Mouse (Mus musculus) kidney, embryonic 15.5 days (tissue): ENCODE data around the gene Kri1. TPM values are rescaled to one million over a fixed set of nuclear protein-coding genes. Genes with fewer than 3 reads are reported as not detected.

ENCODE experiments used
- ATAC-seq: fragments of 200-750 bp; cut with Nextera tagmentation; replicated peaks from 2 replicates; pipeline ENCODE4 v1.8.0; 2017; ENCODE audit warnings: moderate TSS enrichment; ENCODE audit not compliant: low FRiP score
- H3K27ac ChIP-seq: fragments of 300-500 bp; sonication (generic); 2 replicates; pipeline ENCODE4 v1.5.1; 2015; ENCODE audit warnings: mild to moderate bottlenecking, inconsistent platforms
- H3K27me3 ChIP-seq: fragments of 300-500 bp; sonication (generic); 2 replicates; pipeline ENCODE4 v1.6.1; 2015; ENCODE audit warnings: inconsistent platforms
- H3K36me3 ChIP-seq: fragments of 300-500 bp; sonication (generic); 2 replicates; pipeline ENCODE4 v1.6.1; 2015; ENCODE audit warnings: inconsistent platforms
- H3K4me1 ChIP-seq: fragments of 300-500 bp; sonication (generic); 2 replicates; pipeline ENCODE4 v1.6.1; 2015; ENCODE audit warnings: inconsistent platforms
- H3K4me2 ChIP-seq: fragments of 300-500 bp; sonication (generic); 2 replicates; pipeline ENCODE4 v1.6.1; 2015; ENCODE audit warnings: moderate library complexity, mild to moderate bottlenecking, inconsistent platforms
- H3K4me3 ChIP-seq: fragments of 300-500 bp; sonication (generic); replicated peaks from 2 replicates; pipeline ENCODE4 v1.5.1; 2015; ENCODE audit warnings: mild to moderate bottlenecking, inconsistent platforms
- H3K9ac ChIP-seq: fragments of 300-500 bp; sonication (generic); 2 replicates; pipeline ENCODE4 v1.6.1; 2015; ENCODE audit warnings: mild to moderate bottlenecking, inconsistent platforms
- H3K9me3 ChIP-seq: fragments of 300-500 bp; sonication (generic); replicated peaks from 2 replicates; pipeline ENCODE4 v1.6.1; 2016; ENCODE audit warnings: inconsistent platforms
- WGBS: fragments of 180-500 bp; shearing (Covaris S2); methylation state at CpG from one replicate; pipeline ENCODE4 v1.1.7; 2015; ENCODE audit warnings: mixed read lengths; 5-methylcytosine and 5-hydroxymethylcytosine counted together
- polyA plus RNA-seq: library from polyadenylated mRNA; unstranded; fragments of >200 nt; fragmentation: Nextera tagmentation; extraction: Ambion mirVana; gene quantifications from 2 replicates; pipeline ENCODE4 v1.2.1, GENCODE M21; 2015

Kri1 gene
- polyA plus RNA-seq, 1 experiment from 2014 or later = 19.8 TPM

- no peak for ATAC-seq
- Histone ChIP-seq H3K27me3 (no peaks in the 10 kb centered on the region), H3K4me1 (peaks cover 37% of the 10 kb centered on the region), H3K9me3 (no peaks in the 10 kb centered on the region), H3K9ac (peak overlapping the region; percentile 29), H3K4me2 (peak overlapping the region; percentile 75), H3K36me3 (peaks cover 22% of the 10 kb centered on the region), H3K4me3 (peak overlapping the region; percentile 60), H3K27ac (peak overlapping the region; percentile 87)
- 69% methylated on average over 13 of the region's 13 CpGs for WGBS
Observed at GRCm38 (mm10) chr9:21288404-21289336, 901 bp upstream of the Kri1 start.

GRCm38 (mm10) chr9:21286753-21287152 is 1.0 kb downstream of the Kri1 start:
- no peak overlapping the region for H3K27ac ChIP-seq
- no peak for ATAC-seq
- peak overlapping the region; percentile 60 for H3K4me3 ChIP-seq
- H3K9ac ChIP-seq = peak overlapping the region; percentile 64
- H3K9me3 ChIP-seq = no peaks in the 10 kb centered on the region
- peaks cover 37% of the 10 kb centered on the region for H3K36me3 ChIP-seq
- H3K4me1 ChIP-seq = peaks cover 37% of the 10 kb centered on the region
- no peaks in the 10 kb centered on the region for H3K27me3 ChIP-seq
- peak overlapping the region; percentile 75 for H3K4me2 ChIP-seq
- 62% methylated on average over 3 of the region's 3 CpGs for WGBS

GRCm38 (mm10) chr9:21283994-21284393 is 3.8 kb downstream of the Kri1 start:
- no peak overlapping the region for H3K27ac ChIP-seq
- no peak overlapping the region for H3K4me3 ChIP-seq
- no peak overlapping the region for H3K4me2 ChIP-seq
- peaks cover 64% of the 10 kb centered on the region for H3K36me3 ChIP-seq
- H3K4me1 ChIP-seq = peaks cover 21% of the 10 kb centered on the region
- no peaks in the 10 kb centered on the region for H3K9me3 ChIP-seq
- H3K9ac ChIP-seq = no peak overlapping the region
- no peaks in the 10 kb centered on the region for H3K27me3 ChIP-seq
- ATAC-seq = no peak
- WGBS = 80% methylated on average over 3 of the region's 3 CpGs

- peaks cover 17% of the 10 kb centered on the region for H3K4me1 ChIP-seq
- H3K4me3 ChIP-seq = no peak overlapping the region
- 95% methylated on average over 5 of the region's 5 CpGs for WGBS
- H3K27me3 ChIP-seq = no peaks in the 10 kb centered on the region
- H3K27ac ChIP-seq = no peak overlapping the region
- no peak overlapping the region for H3K4me2 ChIP-seq
- ATAC-seq = no peak
- H3K9ac ChIP-seq = no peak overlapping the region
- H3K36me3 ChIP-seq = peaks cover 68% of the 10 kb centered on the region
- H3K9me3 ChIP-seq = no peaks in the 10 kb centered on the region
Observed at GRCm38 (mm10) chr9:21283591-21283990, 4.2 kb downstream of the Kri1 start.

GRCm38 (mm10) chr9:21277776-21278175 is 10.0 kb downstream of the Kri1 start:
- H3K27ac ChIP-seq = no peak overlapping the region
- H3K27me3 ChIP-seq = no peaks in the 10 kb centered on the region
- no peak overlapping the region for H3K9ac ChIP-seq
- no peaks in the 10 kb centered on the region for H3K9me3 ChIP-seq
- no peaks in the 10 kb centered on the region for H3K4me1 ChIP-seq
- H3K4me3 ChIP-seq = no peak overlapping the region
- 96% methylated on average over 5 of the region's 5 CpGs for WGBS
- ATAC-seq = no peak
- no peak overlapping the region for H3K4me2 ChIP-seq
- peaks cover 98% of the 10 kb centered on the region for H3K36me3 ChIP-seq

- Histone ChIP-seq H3K36me3 (peaks cover 98% of the 10 kb centered on the region), H3K9ac (no peak overlapping the region), H3K4me1 (no peaks in the 10 kb centered on the region), H3K4me3 (no peak overlapping the region), H3K9me3 (no peaks in the 10 kb centered on the region), H3K27ac (no peak overlapping the region), H3K4me2 (no peak overlapping the region), H3K27me3 (no peaks in the 10 kb centered on the region)
- WGBS = 88% methylated on average over 8 of the region's 8 CpGs
- ATAC-seq = no peak
Observed at GRCm38 (mm10) chr9:21276307-21276706, 11.5 kb downstream of the Kri1 start.

- ATAC-seq = no peak
- Histone ChIP-seq H3K27me3 (no peaks in the 10 kb centered on the region), H3K4me3 (no peak overlapping the region), H3K27ac (no peak overlapping the region), H3K36me3 (peaks cover 98% of the 10 kb centered on the region), H3K4me1 (no peaks in the 10 kb centered on the region), H3K4me2 (no peak overlapping the region), H3K9ac (no peak overlapping the region), H3K9me3 (no peaks in the 10 kb centered on the region)
- WGBS = 87% methylated on average over 12 of the region's 12 CpGs
Observed at GRCm38 (mm10) chr9:21275727-21276126, 12.0 kb downstream of the Kri1 start.

- Histone ChIP-seq H3K4me1 (no peaks in the 10 kb centered on the region), H3K9ac (no peak overlapping the region), H3K4me3 (no peak overlapping the region), H3K36me3 (peaks cover 99% of the 10 kb centered on the region), H3K4me2 (no peak overlapping the region), H3K27me3 (no peaks in the 10 kb centered on the region), H3K27ac (no peak overlapping the region), H3K9me3 (no peaks in the 10 kb centered on the region)
- ATAC-seq = no peak
- 80% methylated on average over 7 of the region's 7 CpGs for WGBS
Observed at GRCm38 (mm10) chr9:21275013-21275710, 12.6 kb downstream of the Kri1 start.

GRCm38 (mm10) chr9:21274336-21274735 is 13.4 kb downstream of the Kri1 start:
- peaks cover 97% of the 10 kb centered on the region for H3K36me3 ChIP-seq
- H3K4me3 ChIP-seq = no peak overlapping the region
- H3K27me3 ChIP-seq = no peaks in the 10 kb centered on the region
- no peak overlapping the region for H3K9ac ChIP-seq
- no peak for ATAC-seq
- WGBS = 89% methylated on average over 3 of the region's 3 CpGs
- no peaks in the 10 kb centered on the region for H3K9me3 ChIP-seq
- H3K4me1 ChIP-seq = no peaks in the 10 kb centered on the region
- no peak overlapping the region for H3K4me2 ChIP-seq
- H3K27ac ChIP-seq = no peak overlapping the region

GRCm38 (mm10) chr9:21273520-21274228 is 14.1 kb downstream of the Kri1 start:
- Histone ChIP-seq H3K4me1 (no peaks in the 10 kb centered on the region), H3K27ac (no peak overlapping the region), H3K36me3 (peaks cover 97% of the 10 kb centered on the region), H3K4me2 (no peak overlapping the region), H3K27me3 (no peaks in the 10 kb centered on the region), H3K9me3 (no peaks in the 10 kb centered on the region), H3K9ac (no peak overlapping the region), H3K4me3 (no peak overlapping the region)
- ATAC-seq = no peak
- WGBS = 81% methylated on average over 7 of the region's 7 CpGs

GRCm38 (mm10) chr9:21273094-21273493 is 14.7 kb downstream of the Kri1 start:
- H3K4me1 ChIP-seq = no peaks in the 10 kb centered on the region
- H3K27ac ChIP-seq = no peak overlapping the region
- no peak overlapping the region for H3K4me3 ChIP-seq
- H3K27me3 ChIP-seq = no peaks in the 10 kb centered on the region
- no peaks in the 10 kb centered on the region for H3K9me3 ChIP-seq
- H3K9ac ChIP-seq = no peak overlapping the region
- 81% methylated on average over 8 of the region's 8 CpGs for WGBS
- H3K4me2 ChIP-seq = no peak overlapping the region
- no peak for ATAC-seq
- H3K36me3 ChIP-seq = peaks cover 99% of the 10 kb centered on the region

GRCm38 (mm10) chr9:21272391-21272790 is 15.4 kb downstream of the Kri1 start:
- no peaks in the 10 kb centered on the region for H3K9me3 ChIP-seq
- no peak for ATAC-seq
- no peak overlapping the region for H3K4me3 ChIP-seq
- H3K27me3 ChIP-seq = no peaks in the 10 kb centered on the region
- WGBS = 93% methylated on average over 9 of the region's 9 CpGs
- H3K27ac ChIP-seq = no peak overlapping the region
- no peak overlapping the region for H3K4me2 ChIP-seq
- peaks cover 99% of the 10 kb centered on the region for H3K36me3 ChIP-seq
- no peak overlapping the region for H3K9ac ChIP-seq
- no peaks in the 10 kb centered on the region for H3K4me1 ChIP-seq
